Mouse (Mus musculus) thymus, postnatal 36 days (tissue): ENCODE results near the gene Zfp618.

Experiments
- DNase-seq, 2 experiments: peaks; one replicate each; pipeline ENCODE4 v3.0.0; 2022; ENCODE audit warnings: mixed read lengths in 2 of 2

Zfp618 gene

DNA sequence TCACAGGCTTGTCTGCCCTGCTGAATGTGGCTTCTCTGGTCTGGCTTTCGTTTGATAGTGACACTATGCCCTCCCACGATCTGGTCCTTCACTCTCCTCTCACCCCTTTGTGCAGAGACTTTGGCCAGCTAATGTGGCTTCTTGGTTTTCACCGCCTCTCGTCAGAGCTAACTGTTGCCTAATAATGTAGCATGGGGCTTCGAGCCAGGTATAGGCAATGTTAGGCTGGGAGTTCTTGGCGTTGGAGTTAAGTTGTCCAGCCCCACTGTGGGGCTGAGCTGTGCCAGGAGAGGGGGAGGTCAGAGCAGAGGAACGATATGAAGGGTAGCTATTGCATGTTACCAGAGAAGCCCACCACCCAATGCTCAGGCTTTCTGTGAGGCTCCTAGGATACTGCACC is 34.5 kb downstream of the Zfp618 start:
- no peak for DNase-seq

DNA sequence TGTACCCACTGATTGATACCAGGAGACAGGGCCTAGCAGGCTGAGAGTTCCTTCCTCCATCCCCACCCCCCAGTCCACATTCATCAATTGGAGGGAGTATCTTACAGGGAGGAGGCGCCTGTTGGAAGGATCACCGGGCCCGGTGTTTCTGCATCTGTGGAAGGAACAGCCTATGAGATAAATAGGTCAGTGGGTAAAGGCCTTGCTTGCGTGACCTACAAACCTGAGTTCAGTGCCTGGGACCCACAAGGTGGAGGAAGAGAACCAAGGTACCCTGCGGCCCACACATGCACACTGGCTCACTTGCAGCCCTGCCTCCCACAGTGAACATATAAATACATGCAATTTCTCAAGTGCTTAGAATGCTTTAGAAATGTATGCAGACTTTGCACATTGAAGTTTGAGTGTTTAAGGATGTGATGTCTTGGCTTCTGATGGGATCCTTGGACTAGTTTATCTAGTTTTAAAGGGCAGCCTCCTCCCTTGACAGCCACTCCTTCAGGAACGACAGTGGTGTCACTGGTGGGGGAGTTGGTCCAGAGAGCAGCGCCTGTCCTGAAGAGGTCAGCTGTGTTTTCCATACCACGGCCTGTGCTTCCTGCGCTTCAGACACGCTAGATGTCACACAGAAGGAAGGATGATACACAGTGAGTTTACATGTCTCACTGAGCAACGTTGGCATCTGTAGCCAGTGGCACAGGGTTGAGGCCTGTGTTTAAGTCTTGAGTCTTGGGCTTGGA is 35.1 kb downstream of the Zfp618 start:
- no peak for DNase-seq

DNA sequence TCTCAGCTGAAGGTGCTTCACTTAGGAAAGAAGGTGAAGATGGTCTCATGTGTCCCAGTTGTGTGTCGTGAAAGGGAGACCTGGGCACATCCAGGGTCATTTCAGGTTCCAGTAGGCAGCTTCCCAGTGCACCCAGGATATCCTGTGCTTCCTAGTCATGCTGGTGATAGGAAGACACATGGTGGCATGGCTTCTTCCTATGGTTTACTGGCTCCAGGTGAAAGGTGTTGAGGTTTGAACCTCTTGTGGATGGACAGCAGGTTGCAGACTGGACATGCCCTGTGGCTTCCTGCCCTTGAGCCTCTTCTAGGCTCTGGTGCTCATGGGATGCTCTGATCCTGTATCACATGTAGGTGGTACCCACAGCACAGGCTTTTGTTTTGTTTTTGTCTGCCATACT is 37.0 kb downstream of the Zfp618 start:
- no peak for DNase-seq

DNA sequence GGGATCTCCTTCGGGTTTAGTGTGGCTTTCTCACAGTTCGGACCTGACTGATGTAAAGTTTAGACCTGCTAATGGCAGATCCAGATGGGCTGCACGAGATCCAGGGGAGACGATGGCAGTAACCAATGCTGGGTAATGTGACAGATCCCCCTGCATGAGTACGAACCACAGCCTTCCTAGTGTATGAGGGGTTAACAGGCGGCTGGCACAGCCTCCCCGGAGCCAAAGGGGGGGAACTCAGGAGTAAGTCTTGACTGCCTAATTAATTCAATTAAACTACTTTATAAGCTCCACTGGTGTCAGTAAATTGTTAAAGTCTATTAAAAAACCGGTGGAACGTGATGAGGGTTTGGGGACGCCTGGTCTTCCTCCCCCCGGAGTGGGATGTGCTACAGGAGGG is 39.1 kb downstream of the Zfp618 start:
- DNase-seq = no peak

DNA sequence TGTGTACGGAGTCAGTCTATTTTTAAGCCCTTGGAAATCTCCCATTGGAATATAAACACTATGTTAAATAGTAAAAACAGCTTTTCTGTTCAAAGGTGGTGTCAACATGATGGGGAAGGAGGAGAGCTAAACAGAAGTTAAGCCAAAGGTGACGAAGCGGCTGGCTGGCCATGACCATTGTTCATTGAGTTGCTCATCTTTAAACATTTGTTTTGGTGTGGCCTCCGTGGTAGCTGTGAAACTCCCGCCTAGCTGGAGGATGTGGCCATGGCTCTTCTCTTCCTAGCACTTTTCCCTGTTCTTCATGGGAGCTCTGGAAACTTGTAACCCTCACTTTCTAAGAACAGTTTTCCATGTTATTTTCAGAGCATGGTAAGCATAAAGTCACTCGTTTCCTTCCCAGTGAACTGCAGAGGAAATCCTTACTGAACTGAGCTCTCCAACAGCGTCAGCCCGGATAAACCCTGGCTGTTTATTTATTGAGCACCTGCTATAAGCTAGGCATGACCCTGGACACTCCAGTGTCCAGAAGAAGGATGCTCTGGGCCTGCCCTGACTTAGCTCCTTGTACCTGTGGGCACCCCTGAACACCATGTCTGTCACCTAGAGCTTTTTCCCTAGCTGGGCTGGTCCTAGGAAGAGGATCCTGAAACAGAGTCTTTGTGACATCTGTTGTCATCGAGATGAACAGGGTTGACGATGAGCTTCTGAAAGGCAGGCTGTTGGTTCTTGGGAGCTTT is 40.2 kb downstream of the Zfp618 start:
- no peak for DNase-seq

DNA sequence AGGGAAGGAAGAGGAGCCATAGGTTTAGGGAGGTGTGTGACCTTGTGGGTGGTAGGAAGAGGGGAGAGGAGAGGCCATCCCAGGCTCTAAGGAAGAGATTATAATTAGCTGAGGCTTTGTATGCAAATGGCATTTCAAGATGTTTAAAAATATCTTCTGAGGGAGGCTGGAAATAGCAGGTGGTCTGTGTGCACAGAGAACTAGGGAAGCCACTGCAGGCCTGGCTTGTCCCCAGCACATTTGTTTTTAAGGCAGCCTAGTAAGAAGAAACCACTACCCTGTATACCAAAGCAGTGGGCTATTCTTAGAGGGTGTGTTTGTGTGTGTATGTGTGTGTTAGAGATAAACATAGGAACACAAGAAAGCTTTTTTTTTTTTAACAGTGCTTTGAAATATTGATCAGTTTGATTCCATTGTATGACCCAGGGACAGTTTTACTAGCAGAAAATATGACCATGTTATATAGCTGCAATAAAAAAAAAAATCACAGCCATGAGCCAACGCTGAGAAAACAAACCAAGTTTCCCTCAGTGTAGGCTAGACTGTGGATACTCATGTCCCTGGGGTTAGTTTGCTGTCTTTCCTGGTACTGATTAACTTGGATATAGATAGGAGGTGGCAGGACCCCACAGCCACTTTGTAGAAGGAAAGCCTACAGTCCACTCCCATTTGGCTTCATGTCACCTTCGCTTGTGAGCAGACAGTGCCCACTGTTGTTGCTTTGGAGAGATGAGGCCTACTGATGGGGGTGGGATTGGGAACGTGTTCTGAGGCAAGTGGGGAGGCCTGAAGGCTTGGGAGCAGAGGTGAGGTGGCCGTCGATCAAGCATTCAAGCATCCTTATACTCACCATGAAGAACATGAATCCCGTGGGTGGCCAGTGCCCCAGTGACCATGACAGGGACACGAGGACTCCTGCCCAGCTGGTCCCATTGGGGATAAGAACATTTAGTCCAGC is 41.1 kb downstream of the Zfp618 start:
- DNase-seq = no peak

DNA sequence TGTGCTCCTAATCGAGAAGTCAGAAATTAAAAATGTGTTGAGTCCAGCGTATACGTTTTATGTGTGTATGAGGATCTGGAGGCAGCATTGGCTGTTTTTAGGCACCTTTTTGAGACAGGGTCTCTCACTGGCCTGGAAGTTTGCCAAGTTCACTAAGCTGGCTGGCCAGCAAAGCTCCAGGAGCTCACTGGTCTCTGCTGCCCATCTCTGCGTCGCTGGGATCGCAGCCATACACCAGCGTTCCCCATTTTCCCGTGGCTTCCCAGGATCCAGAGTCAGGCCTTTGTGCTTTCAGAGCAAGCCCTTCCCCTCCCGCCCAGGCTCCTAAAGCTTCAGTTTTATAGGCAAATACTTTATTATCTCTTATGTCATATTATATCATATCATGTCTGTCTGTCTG is 42.8 kb downstream of the Zfp618 start:
- DNase-seq = no peak

DNA sequence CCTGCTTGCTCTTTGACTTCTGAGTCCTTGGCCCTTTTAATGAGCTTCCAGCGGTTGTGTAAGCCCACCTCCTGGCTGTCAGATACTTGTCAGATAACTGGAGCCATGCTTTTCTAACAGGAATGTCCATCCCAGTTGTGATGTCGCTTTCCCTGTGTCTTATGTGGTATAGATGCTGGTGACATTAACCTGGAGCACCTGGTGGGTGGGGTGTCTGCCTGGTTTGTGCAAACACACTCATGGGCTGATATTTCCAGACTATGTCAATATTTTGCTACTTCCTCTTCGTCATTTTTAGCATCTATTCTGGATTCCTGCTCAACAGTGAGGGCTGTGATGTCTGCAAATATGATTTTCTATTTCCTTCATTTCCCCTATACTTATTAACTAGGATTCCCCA is 43.4 kb downstream of the Zfp618 start:
- DNase-seq = no peak

DNA sequence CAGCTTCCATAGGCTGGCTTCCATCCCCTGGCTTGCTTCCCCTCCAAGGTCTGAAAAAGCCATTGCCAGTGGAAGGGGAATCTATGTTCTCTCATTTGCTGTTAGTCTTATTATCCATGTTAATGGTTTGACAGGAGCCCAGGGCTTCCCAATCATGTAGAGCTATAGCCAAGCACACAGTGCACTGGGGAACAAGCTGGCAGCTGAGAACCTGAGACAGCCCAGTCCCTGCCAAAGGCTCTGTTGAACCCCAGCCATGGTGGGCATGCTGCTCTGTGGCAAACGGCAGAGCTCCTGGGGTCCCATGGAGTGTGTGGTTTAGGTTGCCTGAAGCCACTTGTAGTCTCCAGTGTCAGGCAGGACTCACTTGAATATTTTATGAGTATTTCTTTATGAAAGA is 44.4 kb downstream of the Zfp618 start:
- no peak for DNase-seq

DNA sequence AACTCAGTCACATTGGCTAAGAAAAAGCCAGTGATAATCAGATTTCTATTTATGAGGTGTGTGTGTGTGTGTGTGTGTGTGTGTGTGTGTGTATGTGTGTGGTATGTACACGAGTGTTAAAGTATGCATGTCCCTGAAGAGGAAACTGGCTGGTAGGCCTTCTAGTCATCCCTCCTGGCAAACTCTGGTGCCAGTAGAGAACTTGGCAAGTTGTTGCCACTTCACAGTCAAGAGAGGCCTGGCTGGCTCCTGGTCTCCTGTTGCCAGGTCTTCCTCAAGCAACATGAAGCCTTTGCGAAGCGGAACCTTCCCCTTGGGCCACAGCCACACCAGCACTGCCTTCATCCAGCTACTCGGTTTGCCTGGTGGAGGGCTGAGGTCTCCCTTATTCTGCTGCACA is 44.9 kb downstream of the Zfp618 start:
- DNase-seq = no peak

DNA sequence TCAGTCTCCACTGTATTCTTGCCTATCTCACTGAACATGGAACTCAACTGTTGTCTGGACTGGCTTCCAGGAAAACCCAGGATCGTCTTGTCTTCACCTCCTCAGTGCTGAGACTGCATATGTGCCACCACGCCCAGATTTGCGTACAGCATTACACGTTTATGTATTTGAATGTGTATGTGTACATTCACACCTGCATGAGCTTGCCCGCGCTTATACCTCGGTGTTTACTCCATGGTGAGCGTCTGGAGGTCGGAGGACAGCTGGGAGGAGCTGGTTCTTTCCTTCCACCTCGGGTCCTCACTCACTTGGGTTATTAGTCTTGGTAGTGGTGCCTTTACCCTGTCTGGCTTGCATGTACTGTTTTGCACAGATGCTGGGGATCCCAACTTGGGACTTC is 53.2 kb downstream of the Zfp618 start:
- no peak for DNase-seq

DNA sequence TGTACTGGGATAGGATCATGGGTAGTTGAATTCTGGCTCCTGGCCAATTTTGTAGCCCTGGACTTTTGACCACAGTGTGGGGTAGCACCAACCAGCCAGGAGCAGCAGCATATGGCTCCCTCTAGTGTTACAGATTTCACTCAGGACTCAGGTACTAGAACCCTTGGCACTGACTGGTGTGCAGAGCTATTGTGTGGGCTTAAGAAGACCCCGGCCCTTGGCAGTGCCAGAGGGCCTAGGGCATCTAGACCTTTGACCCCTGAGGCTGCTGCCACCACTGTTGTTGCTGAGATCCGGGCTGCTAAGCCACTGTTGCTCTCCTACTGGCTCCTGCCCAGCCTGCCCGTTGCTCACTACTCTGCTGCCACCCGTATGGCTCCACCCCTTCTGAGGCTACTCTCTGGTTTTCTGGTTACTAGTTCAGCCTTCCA is 54.1 kb downstream of the Zfp618 start:
- no peak for DNase-seq

DNA sequence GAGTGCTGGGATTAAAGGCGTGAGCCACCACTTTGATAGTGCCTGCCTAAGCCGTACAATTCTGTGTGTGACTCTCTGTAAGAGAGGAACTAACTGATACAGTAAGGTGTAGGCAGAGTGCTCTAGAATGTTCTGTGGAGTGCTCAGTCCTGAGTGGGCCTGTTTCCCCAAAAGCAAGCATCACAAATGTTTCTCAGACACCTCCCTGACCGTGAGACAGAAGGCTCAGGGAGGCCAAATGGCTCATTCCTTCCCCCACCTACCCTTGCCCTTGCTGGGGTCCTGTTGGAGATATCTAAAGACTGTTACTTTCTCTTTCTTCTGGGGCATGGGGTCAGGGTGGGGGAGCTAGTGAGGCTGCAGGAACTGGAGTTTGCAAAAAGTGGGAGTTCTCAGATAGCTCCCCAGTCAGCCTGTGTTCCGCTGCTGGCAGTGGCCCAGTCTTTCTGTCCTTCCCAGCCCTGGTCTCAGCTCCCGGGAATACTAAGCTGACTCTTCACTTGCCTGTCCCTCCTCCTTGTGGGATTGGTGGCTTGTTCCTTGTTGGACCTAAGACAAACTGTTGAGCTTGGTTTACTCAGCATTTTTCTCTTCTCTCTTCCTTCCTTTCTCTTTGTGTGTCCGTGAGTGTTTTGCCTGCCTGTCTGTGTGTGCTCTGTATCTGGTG is 55.8 kb downstream of the Zfp618 start:
- no peak for DNase-seq

DNA sequence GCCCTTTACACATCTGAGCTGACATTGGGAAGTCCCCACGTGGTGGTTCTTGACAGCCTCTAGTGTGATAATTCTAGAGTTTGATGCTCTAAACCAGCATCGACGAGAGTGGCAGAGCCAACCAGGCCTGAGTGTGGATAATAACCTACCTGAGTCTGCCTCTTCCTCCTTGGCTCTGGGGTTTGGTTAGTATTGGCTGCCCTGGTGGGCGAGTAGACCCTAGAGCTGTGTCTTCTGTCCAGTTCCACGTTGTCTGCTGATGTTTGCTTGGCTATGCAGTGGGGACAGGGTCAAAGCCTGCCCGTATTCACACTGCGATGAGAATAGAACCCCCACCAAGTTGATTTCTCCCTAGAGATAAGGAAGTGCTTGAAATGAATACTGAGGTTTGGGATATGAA is 58.1 kb downstream of the Zfp618 start:
- DNase-seq = no peak

DNA sequence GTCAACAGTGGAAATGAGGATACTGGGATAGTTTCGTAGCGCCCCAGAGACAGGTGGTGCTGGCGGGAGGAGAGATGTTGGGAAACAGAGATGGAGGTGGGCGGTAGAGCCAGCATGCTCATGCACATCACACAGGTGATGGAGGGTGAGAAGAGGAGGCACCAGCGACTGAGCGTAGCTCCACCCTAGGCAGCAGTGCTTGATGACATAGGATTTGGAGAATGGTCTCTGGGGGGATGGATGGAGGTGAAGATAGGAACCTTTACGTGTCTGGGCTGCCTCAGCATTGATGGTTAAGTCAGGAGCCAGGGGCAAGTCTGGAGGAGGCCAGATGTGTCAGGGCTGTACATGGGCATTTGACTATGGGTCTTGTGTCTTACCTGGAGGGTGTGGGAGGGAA is 58.7 kb downstream of the Zfp618 start:
- no peak for DNase-seq

DNA sequence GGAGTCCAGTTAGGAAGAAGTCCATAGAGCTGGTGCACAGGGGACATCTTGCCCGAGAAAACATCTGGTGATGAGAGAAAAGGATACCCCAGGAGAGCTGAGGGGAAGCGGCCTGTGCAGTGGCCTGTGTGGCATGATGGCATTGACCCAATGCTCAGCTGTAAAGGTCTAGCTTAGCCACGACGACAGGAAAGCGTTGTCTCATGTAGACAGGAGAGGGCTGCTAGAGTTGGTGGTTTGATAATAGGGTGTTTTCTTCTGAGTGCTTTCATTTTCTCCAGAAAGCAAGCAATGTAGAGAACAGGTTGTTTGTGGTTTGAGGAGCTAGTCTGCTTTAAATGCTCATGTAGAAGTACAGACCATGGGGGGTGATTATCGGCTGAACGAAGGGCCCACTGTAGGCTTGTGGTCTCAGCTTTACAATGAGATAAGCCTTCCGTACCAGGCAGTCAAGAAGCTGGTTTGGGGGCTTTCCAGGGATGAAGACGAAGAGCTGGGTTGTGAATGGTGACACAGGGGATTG is 59.4 kb downstream of the Zfp618 start:
- no peak for DNase-seq

DNA sequence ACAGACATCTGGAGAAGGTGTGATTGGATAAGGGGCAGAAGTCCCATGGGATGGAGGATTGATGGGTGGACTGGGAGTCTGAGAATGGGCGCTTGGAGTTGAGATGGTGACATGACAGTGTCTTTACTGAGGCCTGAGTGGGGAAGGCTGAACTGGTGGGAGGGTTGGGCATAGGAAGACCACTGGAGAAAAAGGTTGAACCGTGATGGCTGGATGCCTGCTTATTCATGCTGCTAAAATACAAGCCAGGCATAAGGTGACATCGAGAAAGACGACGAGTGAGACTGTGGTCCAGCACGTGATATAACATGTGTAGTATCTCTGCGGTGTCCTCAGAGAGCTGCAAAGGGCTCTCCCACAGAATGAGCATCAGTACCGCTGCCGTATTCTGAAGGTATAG is 59.9 kb downstream of the Zfp618 start:
- DNase-seq = no peak

DNA sequence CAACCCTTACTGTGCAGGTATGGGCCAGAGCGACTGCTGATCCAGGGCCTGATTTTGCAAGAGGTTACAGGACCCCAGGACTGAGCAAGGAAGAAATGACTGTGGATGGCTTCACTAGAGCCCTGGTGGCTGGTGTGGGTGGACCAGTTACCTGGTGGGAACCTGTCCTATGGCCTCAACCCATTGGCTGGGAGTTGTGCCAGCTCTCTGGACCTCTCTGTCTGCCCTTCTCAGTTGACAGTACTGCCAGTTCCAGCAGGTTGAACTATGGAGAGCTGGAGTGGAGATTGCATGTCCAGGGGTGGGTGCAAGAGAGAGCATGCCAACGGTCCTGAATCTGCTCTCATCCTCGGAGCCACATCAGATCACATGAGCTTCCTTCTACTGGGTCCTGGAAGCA is 60.9 kb downstream of the Zfp618 start:
- no peak for DNase-seq

DNA sequence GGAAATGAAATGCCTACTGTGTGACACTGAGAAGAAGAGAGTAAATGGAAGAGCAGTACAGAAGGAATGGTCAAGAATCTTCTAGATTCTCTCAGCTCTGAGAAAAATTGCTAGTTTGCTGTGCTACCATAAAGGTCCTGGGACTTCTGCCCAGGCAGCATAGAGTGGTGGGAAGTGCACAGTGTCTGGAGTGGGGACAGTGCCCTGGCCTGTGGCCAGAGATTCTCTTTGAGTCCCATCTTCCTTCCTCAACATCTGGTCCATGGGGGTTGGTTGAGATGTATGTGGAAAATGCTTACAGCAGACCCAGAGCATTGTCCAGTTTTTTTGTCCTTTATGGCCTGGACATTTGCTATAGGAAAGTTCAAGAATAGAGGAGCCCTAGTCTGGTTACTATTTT is 62.1 kb downstream of the Zfp618 start:
- no peak for DNase-seq

DNA sequence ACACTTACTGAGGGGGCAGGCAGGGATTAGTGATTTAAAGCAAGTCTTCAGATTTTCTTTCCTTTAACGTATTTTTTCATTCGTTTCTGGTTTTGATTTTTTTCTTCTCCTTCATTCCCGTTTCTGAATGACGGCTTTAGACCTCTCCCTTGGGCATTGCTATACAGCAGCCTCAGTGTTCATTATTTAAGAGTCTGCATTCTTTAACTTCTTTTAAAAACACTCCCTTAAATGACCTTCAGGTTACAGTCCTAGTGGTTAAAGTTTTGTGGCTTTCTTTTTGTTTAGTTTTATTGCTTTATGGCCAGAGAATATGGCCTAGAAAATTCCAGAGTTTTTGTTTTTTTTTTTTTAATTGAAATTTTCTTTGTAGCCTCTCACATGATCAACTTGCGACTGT is 64.8 kb downstream of the Zfp618 start:
- DNase-seq = no peak

DNA sequence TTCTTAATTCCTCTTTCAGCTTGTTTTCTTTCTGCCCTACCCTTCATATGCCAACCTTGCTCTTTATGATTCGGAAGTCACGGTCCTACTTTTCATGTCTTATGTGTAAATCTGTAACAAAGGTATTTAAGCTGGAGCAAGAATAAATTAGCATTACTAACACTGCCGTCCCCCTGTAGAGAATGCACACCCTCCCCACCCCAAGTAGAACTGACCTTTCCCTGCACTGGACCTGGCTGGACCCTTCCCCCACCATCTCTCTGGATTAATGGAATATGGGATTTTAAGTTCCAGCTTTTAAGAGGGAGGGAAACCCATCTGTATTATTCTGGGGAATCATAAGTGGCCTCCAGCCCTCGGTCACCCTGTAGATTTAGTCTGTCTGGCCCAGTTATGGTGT is 65.9 kb downstream of the Zfp618 start:
- no peak for DNase-seq

DNA sequence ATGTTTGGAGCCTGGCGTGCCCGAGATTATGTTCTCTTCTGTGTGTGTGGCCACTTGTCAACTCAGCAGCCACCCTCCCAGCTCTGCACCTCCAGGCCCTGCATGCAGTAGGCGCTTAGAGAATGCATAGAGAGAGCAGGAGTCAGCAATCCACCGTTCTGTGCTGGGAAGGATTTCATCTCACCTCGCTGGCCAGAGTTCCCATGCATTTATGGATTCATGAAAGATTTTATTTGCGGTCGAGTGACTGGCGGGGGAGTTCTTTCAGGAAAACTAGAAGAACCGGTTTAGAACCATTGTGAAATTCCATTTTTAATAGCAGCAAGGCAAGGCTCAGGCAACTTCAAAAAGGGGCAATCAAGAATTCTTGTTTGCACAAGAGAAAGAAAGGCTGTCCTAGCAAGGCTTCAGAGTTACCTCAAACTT is 67.2 kb downstream of the Zfp618 start:
- no peak for DNase-seq

DNA sequence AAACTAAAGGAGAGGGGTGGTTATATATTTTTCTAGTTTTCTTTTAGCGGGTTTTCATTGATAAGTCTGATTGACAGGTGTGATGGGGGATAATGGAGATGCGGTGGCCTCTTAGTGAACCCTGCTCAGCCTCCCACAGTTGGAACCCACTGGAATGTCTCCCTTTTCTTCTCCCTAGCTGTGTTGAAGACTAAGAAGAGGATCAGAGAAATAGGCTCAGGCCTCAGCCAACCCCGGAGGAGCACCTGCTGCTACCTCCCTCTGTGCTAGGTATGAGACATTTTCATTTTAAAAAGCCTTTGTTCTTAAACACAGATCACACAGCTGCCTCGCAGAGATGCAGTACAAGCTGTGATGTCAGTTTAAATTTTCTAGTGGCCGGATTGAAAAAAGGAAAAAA is 68.4 kb downstream of the Zfp618 start:
- no peak for DNase-seq
